Mouse (Mus musculus) embryonic facial prominence, embryonic 13.5 days (tissue): ENCODE measurements at regions not wholly inside any gene's neighbourhood (a gene's known extent, or its start where the extent isn't known, plus 50 kb on each side); places are given as distances from the start of the nearest gene placed in this dataset.

Experiments used
- ATAC-seq: fragments of 200-750 bp; cut with Nextera tagmentation; 2 replicates; pipeline ENCODE4 v1.8.0; 2017; ENCODE audit warnings: low read depth; ENCODE audit not compliant: insufficient number of reproducible peaks, insufficient read depth, low FRiP score, low TSS enrichment
- H3K27ac ChIP-seq: fragments of 300-500 bp; sonication (generic); 2 replicates; pipeline ENCODE4 v1.5.1; 2015; ENCODE audit warnings: moderate library complexity, mild to moderate bottlenecking, inconsistent platforms
- H3K27me3 ChIP-seq: fragments of 300-500 bp; sonication (generic); 2 replicates; pipeline ENCODE4 v1.6.1; 2015; ENCODE audit warnings: mild to moderate bottlenecking, inconsistent platforms
- H3K36me3 ChIP-seq: fragments of 300-500 bp; sonication (generic); 2 replicates; pipeline ENCODE4 v1.6.1; 2015; ENCODE audit warnings: mild to moderate bottlenecking, inconsistent platforms
- H3K4me1 ChIP-seq: fragments of 300-500 bp; sonication (generic); 2 replicates; pipeline ENCODE4 v1.6.1; 2015; ENCODE audit warnings: inconsistent platforms
- H3K4me2 ChIP-seq: fragments of 300-500 bp; sonication (generic); 2 replicates; pipeline ENCODE4 v1.6.1; 2015; ENCODE audit warnings: moderate library complexity, mild to moderate bottlenecking, inconsistent platforms
- H3K4me3 ChIP-seq: fragments of 300-500 bp; sonication (generic); 2 replicates; pipeline ENCODE4 v1.5.1; 2015; ENCODE audit warnings: mild to moderate bottlenecking, inconsistent platforms
- H3K9ac ChIP-seq: fragments of 300-500 bp; sonication (generic); 2 replicates; pipeline ENCODE4 v1.6.1; 2015; ENCODE audit warnings: mild to moderate bottlenecking, inconsistent platforms
- H3K9me3 ChIP-seq: fragments of 300-500 bp; sonication (generic); 2 replicates; pipeline ENCODE4 v1.6.1; 2016; ENCODE audit warnings: inconsistent platforms
- WGBS: fragments of 180-500 bp; shearing (Covaris S2); methylation state at CpG from one replicate; pipeline ENCODE4 v1.1.7; 2015; ENCODE audit warnings: mixed read lengths; 5-methylcytosine and 5-hydroxymethylcytosine counted together

DNA sequence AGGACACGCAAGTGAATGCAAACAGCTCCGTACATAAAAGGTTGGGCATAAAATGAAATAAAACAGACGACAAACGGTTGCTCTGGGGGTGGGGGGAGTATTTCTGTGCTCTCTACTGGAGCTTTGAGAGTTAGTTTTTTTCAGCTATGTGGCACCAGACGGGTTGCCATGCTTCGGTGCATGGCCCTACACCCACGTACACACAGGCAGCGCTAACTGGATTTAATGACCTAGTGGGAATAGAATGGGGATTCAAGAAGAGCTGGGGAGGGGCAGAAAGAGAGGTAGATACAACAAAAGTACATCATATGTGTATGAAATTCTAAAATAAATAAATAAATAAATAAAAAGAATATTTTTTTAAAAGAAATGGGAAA is 220.5 kb upstream of the Tmem45b start:
- Histone ChIP-seq H3K4me3 (no peak overlapping the region), H3K27ac (no peak overlapping the region), H3K4me2 (no peak overlapping the region), H3K4me1 (peaks cover 38% of the 10 kb centered on the region), H3K27me3 (peaks cover 29% of the 10 kb centered on the region), H3K9ac (no peak overlapping the region), H3K36me3 (no peaks in the 10 kb centered on the region), H3K9me3 (no peaks in the 10 kb centered on the region)
- 66% methylated on average over 8 of the region's 8 CpGs for WGBS
- no peak for ATAC-seq

DNA sequence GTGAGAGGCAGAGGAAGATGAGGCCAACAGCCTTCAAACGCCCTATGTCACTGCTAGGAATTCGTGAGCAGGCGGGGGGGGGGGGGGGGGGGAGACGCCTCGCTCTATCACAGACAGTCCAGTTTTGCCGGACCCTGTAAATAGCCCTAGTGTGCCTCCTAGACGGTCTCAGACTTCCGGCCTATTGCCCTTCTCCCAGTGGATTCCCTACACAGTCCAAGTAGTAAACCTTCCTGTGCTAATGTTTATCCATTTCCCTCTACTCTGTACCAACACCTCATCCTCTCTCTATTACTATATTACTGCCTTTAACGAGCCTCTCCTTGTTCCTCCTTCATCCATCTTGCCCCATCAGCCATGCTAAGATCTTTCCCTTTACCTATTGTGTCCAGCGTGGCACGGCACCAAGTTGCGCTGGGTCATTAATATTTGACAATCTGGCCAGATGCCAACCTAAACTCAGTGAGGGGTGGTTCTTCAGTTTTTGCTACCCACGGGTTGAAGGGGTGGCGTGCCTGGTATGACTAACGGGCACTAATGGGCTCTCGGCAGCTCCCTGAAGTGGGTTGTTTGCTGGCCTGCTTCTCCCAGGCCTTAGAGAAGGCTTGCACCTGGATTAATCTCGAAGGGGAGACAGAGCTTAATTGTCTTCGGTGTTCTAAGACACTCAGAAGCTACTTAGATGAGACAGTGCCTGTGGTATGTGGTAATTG is 220.0 kb upstream of the Tmem45b start:
- H3K4me1 ChIP-seq, result peaks cover 38% of the 10 kb centered on the region
- H3K4me2 ChIP-seq, result no peak overlapping the region
- ATAC-seq, result no peak
- H3K9me3 ChIP-seq, result no peaks in the 10 kb centered on the region
- no peak overlapping the region for H3K4me3 ChIP-seq
- no peak overlapping the region for H3K9ac ChIP-seq
- no peaks in the 10 kb centered on the region for H3K36me3 ChIP-seq
- no peak overlapping the region for H3K27ac ChIP-seq
- 51% methylated on average over 18 of the region's 18 CpGs for WGBS
- peaks cover 29% of the 10 kb centered on the region for H3K27me3 ChIP-seq

DNA sequence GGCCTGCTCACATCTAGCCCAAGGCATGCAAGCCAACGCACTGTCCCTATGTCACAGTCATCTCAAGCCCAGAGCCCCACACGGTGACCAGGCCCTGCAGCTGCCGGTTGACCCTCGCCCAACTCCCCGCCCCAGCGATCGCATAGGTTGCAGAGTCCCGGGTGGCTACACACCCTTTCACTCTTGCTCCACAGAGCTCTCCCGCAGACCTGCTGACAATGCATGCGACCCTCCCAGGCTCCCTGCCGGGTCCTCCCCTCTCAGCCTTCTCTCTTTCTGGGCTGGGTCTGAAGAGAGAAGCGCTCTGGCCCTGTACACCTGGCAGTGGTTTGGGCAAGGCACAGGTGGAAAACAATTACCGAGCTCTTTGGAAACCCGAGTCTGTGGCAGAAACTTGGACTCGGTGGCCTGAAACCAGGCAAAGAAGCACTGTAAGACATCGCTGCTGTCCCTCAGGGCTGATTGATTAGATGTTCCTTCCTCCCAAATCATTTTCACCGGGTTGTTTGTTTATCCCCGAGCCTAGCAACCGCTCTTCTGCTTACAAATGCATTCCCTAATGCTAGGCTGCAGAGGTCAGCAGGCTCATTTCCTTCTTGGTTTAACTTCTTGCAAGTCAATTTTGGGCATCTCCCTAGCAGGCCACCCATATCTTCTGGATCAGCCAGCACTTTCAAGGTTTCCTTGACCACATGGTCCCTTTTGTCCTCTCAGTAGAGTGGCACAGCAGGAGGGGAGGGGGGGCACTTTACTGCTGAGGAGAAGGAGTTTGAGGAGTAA is 219.2 kb upstream of the Tmem45b start:
- Histone ChIP-seq H3K9me3 (no peaks in the 10 kb centered on the region), H3K27ac (no peak overlapping the region), H3K4me1 (peaks cover 34% of the 10 kb centered on the region), H3K4me2 (no peak overlapping the region), H3K27me3 (peaks cover 31% of the 10 kb centered on the region), H3K4me3 (no peak overlapping the region), H3K9ac (no peak overlapping the region), H3K36me3 (no peaks in the 10 kb centered on the region)
- peak; percentile 30; the same call in 1 of the 2 replicates for ATAC-seq
- WGBS, result 7% methylated on average over 19 of the region's 19 CpGs

GRCm38 (mm10) chr9:31682893-31683292 is 218.6 kb upstream of the Tmem45b start:
- Histone ChIP-seq H3K9me3 (no peaks in the 10 kb centered on the region), H3K27ac (no peak overlapping the region), H3K9ac (no peak overlapping the region), H3K4me3 (no peak overlapping the region), H3K4me2 (no peak overlapping the region), H3K4me1 (peaks cover 28% of the 10 kb centered on the region), H3K27me3 (peaks cover 34% of the 10 kb centered on the region), H3K36me3 (no peaks in the 10 kb centered on the region)
- no peak for ATAC-seq
- 40% methylated on average over 6 of the region's 6 CpGs for WGBS

- Histone ChIP-seq H3K9me3 (no peaks in the 10 kb centered on the region), H3K9ac (no peak overlapping the region), H3K4me2 (no peak overlapping the region), H3K36me3 (no peaks in the 10 kb centered on the region), H3K27me3 (peaks cover 5% of the 10 kb centered on the region; the same call in 1 of the 2 replicates), H3K4me3 (no peak overlapping the region), H3K4me1 (peaks cover 1% of the 10 kb centered on the region), H3K27ac (no peak overlapping the region)
- ATAC-seq, result no peak
Measured at GRCm38 (mm10) chr9:31677150-31677549, 212.9 kb upstream of the Tmem45b start.

- 67% methylated on average over 2 of the region's 2 CpGs for WGBS
Measured at GRCm38 (mm10) chr9:31659026-31659425, 194.8 kb upstream of the Tmem45b start.

GRCm38 (mm10) chr9:31657612-31658011 is 193.3 kb upstream of the Tmem45b start:
- Histone ChIP-seq H3K27ac (no peak overlapping the region), H3K4me1 (no peaks in the 10 kb centered on the region), H3K9ac (no peak overlapping the region), H3K36me3 (no peaks in the 10 kb centered on the region), H3K27me3 (no peaks in the 10 kb centered on the region), H3K4me3 (no peak overlapping the region), H3K4me2 (no peak overlapping the region), H3K9me3 (no peaks in the 10 kb centered on the region)
- 87% methylated on average over 4 of the region's 4 CpGs for WGBS
- no peak for ATAC-seq

More at GRCm38 (mm10) chr9:31659026-31659425, 194.8 kb upstream of the Tmem45b start:
- Histone ChIP-seq H3K9me3 (no peaks in the 10 kb centered on the region), H3K27ac (no peak overlapping the region), H3K4me3 (no peak overlapping the region), H3K9ac (no peak overlapping the region), H3K36me3 (no peaks in the 10 kb centered on the region), H3K27me3 (no peaks in the 10 kb centered on the region), H3K4me1 (no peaks in the 10 kb centered on the region), H3K4me2 (no peak overlapping the region)
- ATAC-seq, result no peak

GRCm38 (mm10) chr9:31656676-31657075 is 192.4 kb upstream of the Tmem45b start:
- Histone ChIP-seq H3K36me3 (no peaks in the 10 kb centered on the region), H3K27ac (no peak overlapping the region), H3K4me1 (no peaks in the 10 kb centered on the region), H3K9me3 (no peaks in the 10 kb centered on the region), H3K4me2 (no peak overlapping the region), H3K27me3 (no peaks in the 10 kb centered on the region), H3K4me3 (no peak overlapping the region), H3K9ac (no peak overlapping the region)
- 81% methylated on average over 11 of the region's 11 CpGs for WGBS
- ATAC-seq, result no peak

DNA sequence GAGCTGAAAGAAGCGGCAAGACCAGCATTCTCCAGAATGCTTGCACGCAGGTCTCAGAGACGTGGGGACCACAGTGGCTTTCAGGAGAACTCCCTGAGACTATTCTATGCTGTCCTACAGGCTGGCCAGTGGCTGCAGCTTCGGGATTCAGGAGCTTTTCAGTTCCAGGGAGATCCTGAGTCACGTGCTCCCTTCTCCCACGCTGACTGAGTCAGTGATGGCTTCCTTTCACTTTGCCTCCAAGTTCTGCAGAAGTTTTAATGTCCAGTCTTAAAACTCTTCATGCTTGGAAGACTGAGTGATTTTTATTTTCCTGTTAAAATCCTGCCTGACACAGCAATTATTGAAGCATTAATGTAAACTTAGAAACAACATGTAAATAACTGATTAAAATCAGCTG is 190.5 kb upstream of the Tmem45b start:
- Histone ChIP-seq H3K4me1 (no peaks in the 10 kb centered on the region), H3K4me3 (no peak overlapping the region), H3K9me3 (no peaks in the 10 kb centered on the region), H3K36me3 (no peaks in the 10 kb centered on the region), H3K9ac (no peak overlapping the region), H3K27me3 (no peaks in the 10 kb centered on the region), H3K4me2 (no peak overlapping the region), H3K27ac (no peak overlapping the region)
- 78% methylated on average over 6 of the region's 6 CpGs for WGBS
- no peak for ATAC-seq

- no peak overlapping the region for H3K4me2 ChIP-seq
- no peak for ATAC-seq
- no peaks in the 10 kb centered on the region for H3K27me3 ChIP-seq
- H3K9me3 ChIP-seq, result no peaks in the 10 kb centered on the region
- no peak overlapping the region for H3K27ac ChIP-seq
- 87% methylated on average over 7 of the region's 7 CpGs for WGBS
- no peak overlapping the region for H3K4me3 ChIP-seq
- no peaks in the 10 kb centered on the region for H3K4me1 ChIP-seq
- no peak overlapping the region for H3K9ac ChIP-seq
- H3K36me3 ChIP-seq, result no peaks in the 10 kb centered on the region
Measured at GRCm38 (mm10) chr9:31654213-31654612, 190.0 kb upstream of the Tmem45b start.

- Histone ChIP-seq H3K27ac (no peak overlapping the region), H3K36me3 (no peaks in the 10 kb centered on the region), H3K4me2 (no peak overlapping the region), H3K9me3 (no peaks in the 10 kb centered on the region), H3K9ac (no peak overlapping the region), H3K4me1 (no peaks in the 10 kb centered on the region), H3K4me3 (no peak overlapping the region), H3K27me3 (no peaks in the 10 kb centered on the region)
- no peak for ATAC-seq
- 82% methylated on average over 3 of the region's 3 CpGs for WGBS
Measured at GRCm38 (mm10) chr9:31653788-31654187, 189.5 kb upstream of the Tmem45b start.
